Mouse (Mus musculus): ENCODE data around the gene Esrp2. TPM values are rescaled to one million over a fixed set of nuclear protein-coding genes. Genes with fewer than 3 reads are reported as not detected.

Esrp2 gene
- not detected in 2 replicates for polyA plus RNA-seq (2012)

DNA sequence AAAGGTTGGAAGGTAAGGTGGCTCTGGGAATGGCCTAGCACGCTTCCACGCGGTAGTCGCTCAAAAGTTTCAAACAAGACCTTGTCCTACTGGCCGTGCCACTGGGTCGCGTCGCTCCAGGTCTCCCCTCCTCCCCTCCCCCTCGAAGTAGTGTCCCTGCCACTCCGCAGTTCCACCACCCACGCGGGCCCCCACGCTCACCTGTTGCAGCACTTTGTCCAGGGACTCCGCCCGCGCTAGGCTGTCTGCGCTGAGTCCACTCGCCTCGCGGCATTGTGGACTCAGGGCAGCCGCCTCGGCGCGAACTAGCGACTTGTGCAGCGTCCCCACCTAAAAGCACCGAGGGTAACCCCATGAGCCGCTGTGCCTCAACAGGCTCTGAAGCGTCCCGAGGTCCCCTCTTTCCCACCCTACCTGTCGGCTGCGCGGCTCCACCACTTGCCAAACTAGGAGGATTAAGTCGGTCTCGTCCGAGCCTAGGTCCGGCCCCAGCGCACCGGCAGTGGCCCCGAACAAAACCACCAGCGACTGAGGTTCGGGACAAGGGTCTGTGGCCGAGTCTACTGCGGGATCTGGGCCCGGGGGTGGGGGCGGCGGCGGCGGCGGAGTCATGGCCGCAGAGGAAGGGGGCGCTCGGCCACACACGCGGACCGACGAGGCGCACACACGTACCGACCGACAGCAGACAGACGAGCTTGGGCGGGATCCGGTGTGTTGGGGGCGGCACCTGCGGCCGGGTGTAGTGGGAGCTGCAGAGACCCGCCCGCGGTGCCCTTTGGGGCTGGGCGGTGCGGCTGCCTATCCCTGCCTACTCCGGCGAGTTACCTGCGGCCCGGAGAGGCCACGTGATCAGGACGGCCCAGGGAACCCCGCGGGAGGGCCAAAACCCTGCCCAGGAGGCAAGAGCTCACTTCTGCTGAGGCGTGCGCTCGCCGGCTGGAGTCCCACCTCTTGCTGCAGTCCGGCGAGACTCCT, at the start of gene Esrp2:
Gene Esrp2 (minus strand): TSS at position 819 of the 975 bp plus-strand sequence.
- TF ChIP-seq GATA1 (IDR thresholded peaks at IDR 0.05; ENCODE audit: low read length) = no peak

DNA sequence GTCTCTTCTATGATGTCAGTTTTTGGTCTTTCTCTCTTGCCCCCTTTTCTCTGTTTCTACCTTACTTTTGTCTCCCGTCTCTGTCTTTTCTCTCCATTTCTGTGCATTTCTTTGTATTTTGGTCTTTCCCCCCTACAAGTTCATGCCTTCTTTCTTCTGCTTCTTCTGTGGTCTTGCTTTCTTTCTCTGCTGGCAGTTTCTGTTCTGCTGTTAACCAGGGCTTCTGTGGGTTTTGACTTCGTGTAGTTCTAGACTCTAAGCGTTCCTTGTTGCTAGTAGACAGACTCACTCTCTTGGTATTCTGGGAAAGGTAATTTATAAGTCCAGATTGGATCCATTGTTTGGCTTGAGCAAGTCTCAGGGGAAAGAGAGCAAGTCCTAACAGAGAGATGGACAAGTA, 49.6 kb upstream of the Esrp2 start:
- TF ChIP-seq GATA1 (IDR thresholded peaks at IDR 0.05; ENCODE audit: low read length) = no peak

DNA sequence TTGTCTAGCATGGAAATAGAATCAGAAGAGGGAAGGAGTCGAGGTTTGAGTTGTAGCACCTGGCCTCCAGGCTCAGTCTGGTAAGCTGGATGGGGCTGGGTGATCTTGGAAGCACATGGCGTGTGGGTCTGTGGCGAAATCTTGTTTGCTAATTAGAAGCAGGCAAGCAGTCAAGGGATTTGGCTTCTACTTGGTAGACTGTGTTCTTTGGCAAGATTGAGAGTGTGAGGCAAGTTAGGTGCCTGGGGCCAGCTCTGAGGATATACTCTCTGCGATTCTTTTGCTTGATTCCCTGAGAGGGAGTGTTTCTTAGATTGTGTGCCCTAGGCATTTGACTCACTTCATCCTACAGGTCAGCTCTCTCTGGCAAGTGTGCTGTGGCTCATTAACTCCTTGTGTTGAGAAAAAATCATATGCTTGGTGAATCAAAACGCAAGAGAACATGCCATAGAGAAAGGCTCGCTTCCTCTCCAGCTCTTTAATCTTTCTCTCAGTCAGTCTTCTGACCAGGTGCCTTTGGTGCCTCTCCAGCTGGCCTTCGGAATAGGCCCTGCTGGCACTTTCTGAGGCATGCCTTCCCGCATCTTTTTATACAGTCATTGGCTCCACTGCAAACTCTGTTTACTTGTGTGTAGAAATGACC, 49.0 kb upstream of the Esrp2 start:
- TF ChIP-seq GATA1 (IDR thresholded peaks at IDR 0.05; ENCODE audit: low read length) = no peak

DNA sequence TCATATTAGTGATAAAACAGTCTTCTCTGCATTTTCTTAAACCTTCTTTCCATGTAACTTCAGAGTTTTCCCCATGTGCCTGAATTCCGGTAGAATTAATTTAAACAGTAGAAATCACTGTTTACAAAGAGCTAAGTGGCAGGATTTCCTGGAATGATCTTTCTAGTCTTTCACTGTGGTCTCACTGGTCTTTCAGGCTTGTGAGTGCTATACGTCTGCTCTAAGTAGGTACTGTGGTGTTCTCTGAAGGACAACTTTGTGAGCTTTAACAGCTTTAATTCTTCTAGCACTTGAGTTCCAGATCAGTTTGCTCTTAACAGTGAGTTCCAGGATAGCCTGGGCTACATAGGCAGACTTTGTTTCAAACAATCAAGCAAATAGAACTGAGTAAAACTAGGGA, 41.7 kb upstream of the Esrp2 start:
- no peak for TF ChIP-seq GATA1 (IDR thresholded peaks at IDR 0.05; ENCODE audit: low read length)

DNA sequence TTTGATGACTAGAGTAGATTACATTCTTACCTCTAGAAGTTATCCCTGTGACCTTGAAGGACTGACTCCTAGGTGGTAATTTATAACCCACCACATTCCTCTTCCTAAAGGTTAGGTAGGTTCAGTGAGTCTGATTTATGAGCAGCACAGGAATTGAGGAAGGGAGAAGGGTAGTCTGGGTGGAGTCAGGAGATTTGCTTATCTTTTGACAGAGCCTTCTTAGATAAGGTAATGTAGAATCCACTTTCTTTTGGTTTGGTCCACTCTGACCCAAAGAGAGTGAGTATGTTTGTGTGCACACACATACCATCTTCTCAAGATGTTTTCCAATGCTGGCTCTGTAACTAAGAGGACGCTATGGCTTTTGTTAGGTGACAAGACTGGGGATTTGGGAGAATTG, 40.8 kb upstream of the Esrp2 start:
- no peak for TF ChIP-seq GATA1 (IDR thresholded peaks at IDR 0.05; ENCODE audit: low read length)

DNA sequence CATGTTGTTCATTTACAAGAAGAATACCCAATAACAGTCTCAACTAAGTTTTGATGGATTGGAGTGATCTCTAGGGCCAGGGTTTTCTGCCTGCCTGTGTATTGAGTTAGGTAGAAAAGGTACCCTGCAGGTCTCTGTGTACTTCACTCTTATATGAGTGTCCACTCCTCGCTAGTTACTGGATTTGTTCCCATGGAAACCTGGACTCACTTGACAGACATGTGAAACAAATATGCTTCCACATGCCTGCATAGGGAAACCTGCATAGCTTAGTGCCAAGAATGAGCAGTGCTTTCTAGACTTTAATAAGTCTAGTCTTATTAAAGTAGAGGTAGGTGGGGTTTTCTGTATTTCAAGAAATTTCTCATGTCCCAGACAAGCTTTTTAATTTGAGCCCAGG, 40.1 kb upstream of the Esrp2 start:
- TF ChIP-seq GATA1 (IDR thresholded peaks at IDR 0.05; ENCODE audit: low read length) = no peak

DNA sequence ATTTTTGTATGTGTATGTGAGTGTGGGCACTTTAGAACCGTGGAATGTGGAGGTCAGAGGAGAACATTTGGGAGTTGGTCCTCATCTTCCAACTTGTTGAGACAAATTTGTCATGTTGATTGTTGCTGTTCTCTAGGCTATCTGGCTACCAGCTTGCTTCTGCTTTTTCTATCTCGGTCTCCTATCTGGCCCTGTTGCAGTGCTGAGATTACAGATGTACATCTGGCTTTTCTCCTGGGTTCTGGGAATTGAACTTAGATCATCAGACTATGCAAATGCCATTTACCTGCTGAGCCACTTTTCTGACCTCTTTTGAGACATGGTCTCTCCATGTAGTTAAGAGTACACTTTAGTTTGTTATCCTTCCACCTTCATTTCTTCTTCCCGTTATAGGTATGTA, 36.8 kb upstream of the Esrp2 start:
- TF ChIP-seq GATA1 (IDR thresholded peaks at IDR 0.05; ENCODE audit: low read length) = no peak

DNA sequence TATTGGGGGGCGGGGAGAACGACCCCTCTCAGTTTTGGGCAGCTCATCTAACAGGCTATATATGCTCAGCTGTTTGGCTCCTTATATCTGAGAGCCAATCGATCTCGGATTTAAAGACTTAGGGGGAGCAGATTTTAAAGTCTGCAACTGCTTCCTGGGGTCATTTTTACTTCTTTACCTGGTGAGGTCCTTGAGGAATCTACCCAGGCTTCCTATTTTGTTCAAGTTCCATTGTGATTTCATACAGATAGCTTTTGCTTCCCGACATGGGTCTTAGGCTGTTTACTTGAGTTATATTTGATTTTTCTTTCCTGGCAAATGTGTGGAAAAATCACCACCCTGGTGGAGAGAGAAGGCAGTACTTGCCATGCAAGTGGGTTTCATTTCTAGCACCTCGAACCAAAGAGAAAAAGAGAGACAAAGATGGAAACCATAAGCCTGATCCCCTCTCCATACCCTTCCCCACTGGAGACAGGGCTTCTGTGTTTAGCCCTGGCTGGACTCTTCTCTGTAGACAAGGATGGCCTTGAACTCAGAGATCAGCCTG, 33.2 kb upstream of the Esrp2 start:
- no peak for TF ChIP-seq GATA1 (IDR thresholded peaks at IDR 0.05; ENCODE audit: low read length)

DNA sequence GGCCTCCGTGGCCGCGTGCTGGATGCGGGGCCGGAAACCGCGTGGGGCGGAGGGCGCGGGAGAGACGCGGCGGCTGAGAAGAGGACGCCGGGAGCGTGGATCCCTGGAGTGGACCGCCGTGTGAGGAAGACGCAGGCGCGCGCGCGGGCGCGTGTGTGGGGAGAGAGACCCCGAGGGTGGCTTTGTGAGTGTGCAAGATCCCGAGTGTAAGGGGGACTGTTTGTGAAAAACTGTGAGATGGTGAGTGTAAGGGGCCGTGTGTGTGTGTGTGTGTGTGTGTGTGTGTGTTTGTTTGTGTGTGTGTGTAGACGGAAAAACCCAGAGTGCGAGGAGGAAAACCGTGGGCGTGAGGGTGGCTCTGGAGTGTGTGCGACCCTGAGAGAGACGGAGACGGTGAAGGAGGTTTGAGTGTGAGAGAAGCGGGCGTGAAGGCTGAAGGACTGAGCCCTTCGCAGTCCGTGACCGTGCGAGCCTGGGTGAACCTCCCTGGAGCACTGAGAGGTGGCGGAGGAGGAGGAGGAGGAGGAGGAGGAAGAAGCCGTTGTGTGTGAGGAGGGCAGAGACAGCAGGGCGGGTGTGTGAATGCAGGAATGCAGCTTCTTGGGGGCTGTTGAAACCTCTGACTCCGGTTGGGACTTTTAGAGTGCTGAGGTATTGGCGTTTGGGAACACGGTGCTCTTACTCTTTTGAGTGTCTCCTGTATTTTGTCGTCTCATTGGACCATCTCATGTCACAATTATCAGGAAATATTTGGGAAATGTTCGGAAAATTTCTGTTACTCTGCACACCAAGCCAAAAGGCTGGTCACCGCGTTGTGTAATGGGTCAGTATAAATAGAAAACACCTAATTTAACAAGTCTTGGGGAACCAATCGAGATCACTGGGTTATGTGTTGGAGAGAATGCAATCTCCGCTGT, 32.5 kb upstream of the Esrp2 start:
- no peak for TF ChIP-seq GATA1 (IDR thresholded peaks at IDR 0.05; ENCODE audit: low read length)

DNA sequence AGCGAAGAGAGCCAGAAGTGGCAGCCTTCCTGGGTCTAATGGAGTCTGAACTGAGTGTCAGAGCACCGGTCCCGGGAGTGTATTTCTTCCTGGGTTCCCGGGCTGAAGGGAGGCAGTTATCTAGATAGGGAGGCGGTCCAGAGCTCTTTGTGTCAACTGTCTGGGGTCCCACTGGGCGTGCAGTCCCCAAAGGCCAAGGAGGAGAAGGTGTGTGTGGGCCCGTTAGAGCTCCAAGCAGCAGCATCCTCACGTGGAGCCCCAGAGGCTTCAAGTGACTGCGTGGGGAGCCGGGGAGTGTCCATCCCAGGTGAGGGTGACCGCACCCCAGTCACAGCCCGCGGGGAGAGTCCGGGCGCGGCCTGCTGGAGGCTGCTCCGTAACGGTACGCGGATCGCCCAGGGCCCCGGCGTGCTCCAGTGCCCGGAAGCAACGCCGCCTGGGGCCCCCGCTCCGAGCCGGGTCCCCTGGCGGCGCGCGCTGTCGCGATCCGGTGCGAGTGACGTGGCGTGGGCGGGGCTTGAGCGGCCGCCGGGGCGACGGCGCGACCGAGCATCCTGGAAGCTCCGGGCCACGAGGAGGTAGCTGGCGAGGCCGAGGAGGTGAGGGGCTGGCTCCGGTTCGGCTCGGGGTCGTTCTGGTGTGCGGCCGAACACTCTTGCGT, 31.7 kb upstream of the Esrp2 start, which contains the start of gene Slc7a6:
Gene Slc7a6 (plus strand): TSS at position 502 of the 661 bp plus-strand sequence.
- TF ChIP-seq GATA1 (IDR thresholded peaks at IDR 0.05; ENCODE audit: low read length) = no peak

DNA sequence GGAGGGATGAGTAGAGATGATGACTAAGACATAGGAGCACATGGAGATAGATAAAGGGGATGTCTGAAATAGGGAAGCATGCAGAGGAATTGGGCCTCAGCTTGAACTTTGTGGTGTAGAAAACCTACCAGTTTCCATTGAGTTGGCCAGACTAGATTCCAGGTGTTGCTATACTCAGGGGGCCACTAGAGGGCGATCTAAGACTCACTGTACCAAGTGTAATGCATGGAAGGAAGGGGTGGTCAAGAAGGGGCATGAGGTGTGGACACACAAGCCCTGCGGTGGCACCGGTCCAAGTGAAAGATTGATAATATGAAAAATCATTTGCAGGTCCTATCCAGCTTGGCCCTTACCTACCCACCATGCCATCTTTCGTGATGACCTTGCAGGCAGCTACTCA, 28.7 kb upstream of the Esrp2 start:
- TF ChIP-seq GATA1 (IDR thresholded peaks at IDR 0.05; ENCODE audit: low read length) = no peak

DNA sequence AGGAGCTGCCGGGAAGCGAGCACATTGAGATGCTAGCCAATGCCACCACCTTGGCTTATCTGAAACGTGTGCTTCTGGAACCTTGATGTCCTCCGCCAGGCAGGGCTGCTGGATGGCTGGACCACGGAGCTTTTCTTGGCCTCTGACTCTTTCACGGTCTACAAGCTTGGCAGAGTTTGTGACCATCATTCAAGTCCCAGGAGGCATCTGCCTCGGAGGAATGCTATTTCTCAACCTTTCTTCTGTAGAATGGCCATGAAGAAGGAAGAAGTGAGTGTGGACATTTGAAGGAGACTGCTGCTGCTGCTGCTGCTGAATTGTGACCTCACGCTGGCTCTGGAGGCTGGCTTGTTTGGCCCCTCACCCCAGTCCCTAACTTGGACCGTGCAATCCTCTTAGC, 26.5 kb upstream of the Esrp2 start:
- TF ChIP-seq GATA1 (IDR thresholded peaks at IDR 0.05; ENCODE audit: low read length) = no peak

DNA sequence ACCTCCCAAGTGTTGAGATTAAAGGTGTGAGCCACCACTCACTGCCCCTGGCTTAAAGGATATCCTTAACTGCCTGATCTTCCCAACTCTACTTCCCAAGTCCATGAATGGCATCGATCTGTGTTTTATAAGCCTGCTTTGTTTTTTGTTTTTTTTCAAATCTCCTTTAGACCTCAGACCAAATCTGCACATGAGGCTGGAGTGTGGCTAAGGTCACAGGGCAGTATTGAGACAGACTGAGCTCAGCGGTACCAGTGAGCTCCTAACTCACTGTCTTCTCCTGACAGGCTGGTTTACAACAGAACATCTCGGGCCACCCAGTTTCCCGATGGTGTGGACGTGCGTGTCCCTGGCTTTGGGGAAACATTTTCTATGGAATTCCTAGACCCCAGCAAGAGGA, 23.1 kb upstream of the Esrp2 start:
- TF ChIP-seq GATA1 (IDR thresholded peaks at IDR 0.05; ENCODE audit: low read length) = no peak

DNA sequence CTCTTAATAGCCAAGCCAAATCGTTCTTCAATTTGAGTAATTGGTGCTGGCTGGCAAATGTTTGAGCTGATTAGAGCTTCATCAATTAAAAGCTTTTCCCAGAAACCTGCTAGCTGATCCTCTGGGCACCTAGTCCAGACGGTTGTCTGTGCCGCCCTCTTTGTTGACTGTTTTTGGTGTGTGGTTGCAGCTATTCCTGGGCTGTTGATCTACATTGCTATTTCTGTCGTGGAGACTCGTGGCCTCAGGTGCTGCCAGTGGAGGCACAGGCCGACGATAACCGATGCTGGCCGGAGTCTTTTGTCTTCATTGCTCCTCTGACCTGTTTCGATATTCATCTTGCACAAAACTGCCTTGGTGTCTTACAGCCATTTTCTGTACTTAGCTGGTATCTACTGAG, 21.6 kb upstream of the Esrp2 start:
- no peak for TF ChIP-seq GATA1 (IDR thresholded peaks at IDR 0.05; ENCODE audit: low read length)

DNA sequence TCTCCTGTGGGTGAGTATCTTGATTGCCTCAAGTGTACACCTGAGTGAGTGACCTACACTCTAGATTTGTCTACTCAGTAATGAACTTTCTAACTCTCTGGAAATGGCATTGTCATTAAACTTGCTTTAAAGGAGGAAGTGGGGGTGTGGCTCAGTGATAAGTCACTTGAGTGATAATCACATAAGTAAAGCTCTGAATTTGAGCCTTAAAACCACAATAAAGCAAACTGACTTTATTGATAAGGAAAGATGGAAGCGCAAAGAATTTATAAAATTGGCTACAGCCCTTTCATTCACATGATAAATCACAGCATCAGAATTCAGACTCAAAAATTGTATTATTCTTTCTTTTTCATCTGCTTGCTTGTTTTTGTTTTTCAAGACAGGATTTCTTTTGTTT, 20.6 kb upstream of the Esrp2 start:
- peak; percentile 78 for TF ChIP-seq GATA1 (IDR thresholded peaks at IDR 0.05; ENCODE audit: low read length)
